Mouse (Mus musculus) right cerebral cortex, postnatal 36 days (tissue): ENCODE data around the gene Nxf1.
"Not testable (repeated sequence)": the region's sequence is repeated elsewhere in the genome, so short reads cannot be mapped to it uniquely, and the experiment has no call there.

Source experiments
- DNase-seq, 2 experiments: peaks; one replicate each; pipeline ENCODE4 v3.0.0; 2022; ENCODE audit warnings: low spot score in 2 of 2, mixed read lengths in 1 of 2

Nxf1 gene

DNA sequence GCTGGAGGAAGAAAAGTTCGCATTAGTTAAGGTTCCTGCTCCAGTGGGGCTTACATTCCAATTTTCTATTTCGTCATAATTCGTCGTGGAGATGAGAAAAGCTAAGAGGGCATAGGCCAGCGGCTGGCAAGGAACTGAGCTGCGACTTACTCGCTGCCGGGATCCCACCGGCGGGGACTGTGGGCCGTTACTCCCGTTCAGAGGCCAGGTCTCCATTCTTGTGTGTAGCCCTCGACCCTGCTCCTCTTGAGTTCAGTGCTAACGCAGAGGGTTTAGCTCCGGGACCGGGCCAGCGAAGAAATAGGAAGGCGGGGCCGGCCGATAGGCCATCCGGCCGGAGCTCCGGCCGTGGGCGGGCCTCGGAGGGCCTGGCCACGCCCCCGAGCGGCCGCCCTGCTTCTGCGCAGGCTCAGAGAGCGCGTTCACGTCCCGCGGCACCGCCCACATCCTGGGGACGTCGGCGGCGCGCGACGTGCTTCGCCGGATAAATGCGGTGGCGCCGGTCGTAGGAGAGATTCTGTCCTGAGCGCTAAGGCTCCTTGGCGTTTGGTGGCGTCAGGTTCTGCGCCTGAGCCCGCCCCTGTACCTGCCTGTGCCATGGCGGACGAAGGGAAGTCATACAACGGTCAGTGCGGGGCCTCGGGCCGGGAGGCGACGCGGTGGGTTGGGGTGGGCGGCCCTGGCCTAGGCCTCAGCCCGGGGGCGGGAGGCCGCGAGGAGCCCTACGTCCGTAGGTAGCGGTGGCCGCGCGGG, at the start of gene Nxf1:
Nxf1 (plus strand) TSS at position 439 of the 753 bp plus-strand sequence.
- DNase-seq, result peak; percentile 90

DNA sequence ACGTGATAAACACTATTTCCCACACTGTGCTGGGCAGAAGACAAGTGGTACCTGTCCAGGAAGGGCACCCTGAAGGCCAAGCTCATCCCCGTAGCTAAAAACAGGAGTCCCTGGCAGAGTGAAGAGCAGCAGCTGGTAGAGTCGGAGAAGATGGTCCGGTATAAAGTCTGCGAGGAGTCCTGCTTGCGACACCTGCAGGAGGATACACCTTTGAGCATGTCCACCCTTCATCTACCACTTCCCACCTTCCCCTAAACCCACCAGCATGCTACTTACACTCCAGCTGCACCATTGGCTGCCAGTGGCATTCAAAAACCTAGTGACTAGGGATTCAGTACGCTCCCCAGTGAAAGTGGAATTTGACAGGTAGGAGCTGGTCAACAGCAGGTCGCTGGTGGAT, 47.9 kb upstream of the Nxf1 start:
- DNase-seq, result no peak

DNA sequence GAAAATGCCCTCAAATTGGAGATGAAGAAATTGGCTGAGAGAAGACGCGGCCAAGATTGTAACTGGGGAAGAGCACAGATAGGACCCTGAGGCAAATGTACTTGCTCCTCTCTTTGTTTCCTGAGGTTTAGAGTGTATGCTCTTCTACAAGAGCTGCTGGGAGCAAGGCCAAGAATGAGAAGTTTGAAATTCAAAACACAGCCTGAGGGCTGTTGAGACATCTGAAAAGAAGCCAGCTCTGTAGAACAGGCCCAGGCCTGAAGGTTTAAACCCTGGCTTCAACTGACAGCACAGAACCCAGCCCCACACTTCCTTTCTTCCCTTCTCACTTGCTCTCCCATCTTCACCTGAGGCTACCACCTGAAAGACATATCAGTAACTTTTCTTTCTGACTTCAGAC, 46.8 kb upstream of the Nxf1 start:
- DNase-seq, result no peak

DNA sequence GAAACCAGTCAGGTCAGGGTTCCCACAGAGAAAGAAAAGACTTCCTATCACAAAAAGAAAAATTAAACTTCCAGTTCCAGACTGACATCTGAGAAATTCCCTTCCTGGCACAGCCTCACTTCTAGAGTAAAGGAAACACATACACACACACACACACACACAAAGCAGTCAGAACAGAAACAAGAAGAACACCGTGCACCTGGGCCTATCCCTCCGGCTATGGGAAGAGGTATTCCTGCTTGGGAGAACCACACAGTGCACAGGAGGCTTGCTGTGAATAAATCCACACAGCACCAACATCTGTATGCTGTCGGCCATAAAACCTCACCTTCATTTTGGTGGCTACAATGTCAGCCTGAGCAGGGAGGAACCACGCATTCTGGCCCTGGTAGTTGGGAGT, 45.4 kb upstream of the Nxf1 start:
- no peak for DNase-seq

DNA sequence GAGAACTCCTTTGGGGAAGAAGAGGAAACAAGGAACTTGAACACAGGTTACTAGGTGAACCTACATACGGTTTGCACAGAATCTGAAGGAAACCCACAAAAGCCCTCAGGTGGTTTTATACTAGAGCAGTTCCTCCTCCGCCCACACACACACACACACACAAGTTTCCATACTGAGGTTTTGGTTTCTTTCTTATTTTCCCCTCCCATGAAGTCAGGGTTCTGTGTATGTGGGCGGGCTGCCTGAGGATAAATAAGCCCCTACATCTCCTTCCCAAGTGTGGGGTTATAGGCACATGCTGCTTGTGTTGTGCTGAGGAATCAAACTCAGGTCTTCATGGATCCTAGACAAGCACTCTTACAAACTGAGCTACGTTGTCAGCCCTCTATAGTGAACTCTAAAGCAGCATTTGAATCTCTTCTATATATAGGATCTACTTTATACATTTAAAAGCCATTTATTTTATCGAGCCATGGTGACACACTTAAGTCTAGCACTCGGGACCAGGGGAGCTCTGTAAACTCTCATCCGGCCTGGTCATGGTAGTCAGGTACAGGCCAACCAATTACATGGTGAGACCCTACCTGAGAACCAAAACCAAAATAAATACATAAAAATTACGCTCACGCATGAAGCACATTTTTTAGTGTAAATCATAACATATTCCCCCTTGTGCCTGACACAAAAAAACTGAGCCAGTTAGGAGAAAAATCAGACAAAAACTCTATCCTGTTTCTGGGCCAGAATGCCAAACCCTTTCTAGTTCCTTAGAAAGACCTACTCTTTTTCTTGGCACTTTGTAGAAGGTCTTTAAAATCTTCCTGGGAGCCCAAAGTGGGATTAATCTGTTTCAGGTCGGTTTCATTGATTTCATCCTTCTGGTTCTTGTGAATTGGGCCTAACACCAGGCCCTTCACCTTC, 44.7 kb upstream of the Nxf1 start:
- DNase-seq, result no peak

DNA sequence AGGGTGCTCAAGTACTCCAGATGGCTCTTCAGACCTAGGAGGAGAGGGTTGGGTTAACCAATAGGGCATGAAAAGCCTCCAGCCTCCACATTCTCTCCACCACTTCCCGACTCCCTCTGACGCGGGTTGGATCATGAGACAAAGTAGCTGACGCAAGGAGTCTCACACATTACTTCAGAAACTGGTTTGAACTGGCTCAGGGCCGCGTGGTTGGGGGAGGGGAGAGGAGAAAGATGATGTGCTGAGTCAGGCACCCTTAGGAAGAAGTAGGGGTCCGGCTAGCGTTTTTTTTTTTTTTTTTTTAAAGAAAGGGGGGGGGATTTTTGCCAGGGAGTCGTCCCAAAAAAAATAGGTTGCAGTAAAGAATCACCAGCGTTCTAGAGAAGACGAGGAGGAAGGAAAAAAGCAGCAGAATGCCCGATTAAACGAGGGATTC, 44.0 kb upstream of the Nxf1 start:
- peak in 1 of 2 experiments; percentile 66 for DNase-seq

DNA sequence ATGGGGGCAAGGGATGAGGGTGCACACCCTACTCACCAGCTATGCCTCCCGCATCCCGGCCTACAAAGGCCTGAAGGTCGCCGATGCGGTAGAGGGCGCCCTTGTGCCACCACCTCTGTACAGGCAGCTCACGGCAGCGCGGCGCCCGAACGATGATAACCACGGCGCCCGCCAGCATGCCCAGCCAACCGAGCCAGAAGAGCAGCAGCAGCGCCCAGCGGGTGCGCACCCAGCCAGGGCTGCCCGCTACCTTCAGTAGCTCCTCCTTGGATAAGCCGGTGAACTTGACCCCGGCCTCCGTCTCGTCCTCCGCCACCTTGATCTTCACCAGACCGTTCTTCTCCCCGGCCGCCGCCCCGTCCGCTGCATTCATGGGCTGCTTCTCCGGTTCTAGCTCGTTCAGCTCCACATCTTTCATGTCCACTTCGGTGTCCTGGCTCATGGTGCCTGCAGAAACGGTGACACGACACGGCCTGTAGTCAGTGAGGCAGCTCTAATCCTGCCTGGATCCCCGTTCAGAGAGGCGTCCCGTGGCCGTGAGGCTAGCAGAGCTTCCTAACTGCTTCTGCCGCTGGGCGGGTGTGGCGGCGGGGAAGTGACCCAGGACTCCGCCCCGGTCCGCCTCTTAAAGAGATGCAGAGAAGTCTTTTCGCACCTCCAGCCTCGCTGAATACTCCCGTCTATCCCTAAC, 43.4 kb upstream of the Nxf1 start:
- DNase-seq, result peak; percentile 90 to 91

DNA sequence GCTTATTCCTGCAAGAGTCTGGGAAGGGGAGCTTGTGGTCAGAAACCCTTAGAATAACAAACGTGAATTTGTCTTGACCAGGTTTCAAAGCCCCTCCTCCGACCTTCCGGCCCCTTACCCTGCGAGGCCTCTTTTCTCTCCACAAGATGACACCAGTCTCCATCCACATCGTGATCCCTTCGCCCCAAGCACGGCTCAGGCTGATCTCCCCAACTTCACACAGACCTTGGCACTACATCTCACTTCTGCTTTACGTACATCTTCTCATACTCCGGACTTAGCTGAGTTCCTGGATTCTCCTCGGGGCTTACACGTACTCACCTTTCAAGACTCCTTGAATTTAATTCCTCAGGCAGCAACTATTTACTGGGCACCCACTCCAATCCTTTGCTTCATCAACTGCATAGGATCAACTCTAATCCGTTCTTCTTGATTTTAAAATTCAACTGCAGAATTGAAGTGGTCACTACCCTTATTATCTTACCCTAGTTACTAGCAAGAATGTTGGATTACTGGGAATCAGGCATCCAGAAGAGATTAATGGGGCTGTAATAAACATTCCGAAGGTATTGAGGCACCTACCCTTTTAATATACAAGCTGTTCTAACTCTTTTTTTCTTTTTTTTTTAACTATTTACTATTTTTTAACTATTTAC, 42.7 kb upstream of the Nxf1 start:
- DNase-seq, result no peak

DNA sequence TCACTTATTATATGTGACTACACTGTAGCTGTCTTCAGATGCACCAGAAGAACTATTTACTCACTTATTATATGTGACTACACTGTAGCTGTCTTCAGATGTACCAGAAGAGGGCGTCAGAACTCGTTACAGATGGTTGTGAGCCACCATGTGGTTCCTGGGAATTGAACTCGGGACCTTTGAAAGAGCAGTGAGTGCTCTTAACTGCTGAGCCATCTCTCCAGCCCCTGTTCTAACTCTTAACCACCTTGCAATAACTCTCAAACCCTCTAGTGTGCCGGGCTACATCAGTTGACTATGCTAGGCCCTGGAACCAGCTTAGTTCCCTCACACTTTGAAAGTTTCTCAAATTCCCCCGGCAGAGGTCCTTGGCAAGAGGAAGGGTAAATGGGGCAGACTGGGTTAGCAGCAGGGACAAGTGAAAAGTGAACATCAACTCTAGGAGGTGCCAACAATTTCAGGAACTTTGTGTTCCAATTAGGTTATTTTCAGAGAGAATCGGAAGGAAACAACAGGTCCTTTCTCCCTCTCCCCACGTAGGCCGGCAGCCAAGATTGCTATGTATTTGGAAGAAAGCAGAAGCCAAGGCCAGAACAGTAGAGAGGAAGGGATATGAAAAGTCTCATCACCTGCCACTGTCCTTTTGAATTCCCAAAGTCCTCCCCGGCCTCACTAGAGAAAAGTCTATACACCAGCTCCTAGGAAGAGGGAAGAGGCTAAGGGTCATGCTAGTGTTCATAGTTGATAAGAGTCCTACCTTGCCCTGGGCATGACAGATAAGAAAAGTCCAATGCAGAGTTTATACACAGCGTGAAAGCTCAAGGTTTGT, 42.0 kb upstream of the Nxf1 start:
- no peak for DNase-seq

DNA sequence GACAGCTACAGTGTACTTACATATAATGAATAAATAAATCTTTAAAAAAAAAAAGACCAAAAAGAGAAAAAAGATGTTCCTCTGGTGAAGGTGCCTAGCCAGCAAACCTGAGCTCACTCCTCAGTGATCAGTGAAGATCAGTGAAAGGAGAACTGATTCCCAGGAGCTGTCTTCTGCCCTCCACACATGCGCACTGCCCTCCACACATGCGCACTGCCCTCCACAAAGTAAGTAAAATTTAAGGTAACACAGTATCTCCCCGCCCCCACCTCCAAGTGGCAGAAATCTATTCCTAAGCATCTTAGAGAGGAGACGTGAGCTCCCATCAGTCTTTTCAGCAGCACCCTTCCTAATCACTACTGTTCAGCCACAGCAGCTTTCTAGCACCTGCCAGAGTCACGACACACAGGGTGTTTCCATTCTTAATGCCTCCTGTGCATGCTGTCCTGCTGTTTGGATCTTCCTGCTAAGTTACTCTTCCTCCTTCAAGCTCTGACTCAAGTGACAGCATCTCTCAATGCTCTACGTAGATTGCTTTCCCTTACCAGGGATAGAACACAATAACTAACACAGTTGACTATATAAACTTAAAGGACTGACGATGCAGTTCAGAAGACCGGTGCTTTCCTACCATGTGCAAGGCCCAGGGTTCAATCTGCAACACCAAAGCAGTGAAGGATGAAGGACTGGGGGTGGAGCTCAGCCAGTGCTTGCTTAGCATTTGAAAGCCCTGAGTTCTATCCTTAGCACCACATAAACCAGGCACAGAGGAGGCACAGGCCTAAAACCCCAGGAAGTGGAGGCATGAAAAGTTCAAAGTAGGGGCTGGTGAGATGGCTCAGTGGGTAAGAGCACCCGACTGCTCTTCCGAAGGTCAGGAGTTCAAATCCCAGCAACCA, 40.8 kb upstream of the Nxf1 start:
- DNase-seq, result no peak

DNA sequence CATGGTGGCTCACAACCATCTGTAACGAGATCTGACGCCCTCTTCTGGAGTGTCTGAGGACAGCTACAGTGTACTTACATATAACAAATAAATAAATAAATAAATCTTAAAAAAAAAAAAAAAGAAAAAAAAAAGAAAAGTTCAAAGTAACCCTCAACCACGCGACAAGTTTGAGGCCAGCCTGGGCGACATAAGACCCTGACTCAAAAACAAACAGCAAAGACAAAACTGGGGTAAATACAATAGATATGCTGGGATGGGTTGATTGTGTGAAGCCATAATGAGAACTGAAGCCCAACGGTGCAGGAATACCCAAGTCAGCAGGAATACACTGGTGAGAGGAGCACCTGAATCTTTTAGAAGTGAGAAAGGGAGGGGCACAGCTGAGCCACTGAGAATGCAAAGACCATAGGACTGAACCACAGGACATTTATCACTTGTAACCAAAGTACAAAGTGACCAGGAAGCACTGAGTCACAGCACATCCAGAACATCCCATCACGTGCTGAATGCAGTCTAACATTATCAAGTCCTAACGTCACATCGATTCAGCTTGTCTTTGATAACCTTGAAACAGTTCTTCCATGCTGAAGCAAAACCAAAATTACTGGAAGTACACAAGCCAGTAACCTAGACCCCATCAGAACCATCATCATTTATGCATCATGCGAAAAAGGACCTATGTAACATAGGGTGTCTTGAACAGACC, 40.0 kb upstream of the Nxf1 start:
- DNase-seq, result no peak

DNA sequence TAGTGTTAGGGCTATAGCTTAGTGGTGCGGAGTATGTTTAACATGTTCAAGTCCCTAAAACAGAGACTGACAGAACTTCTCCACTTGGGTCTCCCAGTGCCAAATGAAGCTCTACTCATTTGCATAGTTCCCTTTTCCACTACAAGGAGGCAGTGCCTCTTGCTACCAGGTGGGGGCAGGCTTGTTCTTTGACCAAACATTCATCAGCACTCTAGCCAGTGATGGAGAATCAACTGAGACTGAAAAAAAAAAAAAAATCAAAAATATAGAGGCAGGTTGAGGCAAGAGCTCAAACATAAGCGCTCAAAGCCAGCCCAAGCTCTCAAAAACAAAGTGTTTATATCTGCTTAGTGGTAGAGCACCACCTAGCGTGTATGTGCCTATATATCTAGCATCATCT, 38.5 kb upstream of the Nxf1 start:
- DNase-seq, result no peak

DNA sequence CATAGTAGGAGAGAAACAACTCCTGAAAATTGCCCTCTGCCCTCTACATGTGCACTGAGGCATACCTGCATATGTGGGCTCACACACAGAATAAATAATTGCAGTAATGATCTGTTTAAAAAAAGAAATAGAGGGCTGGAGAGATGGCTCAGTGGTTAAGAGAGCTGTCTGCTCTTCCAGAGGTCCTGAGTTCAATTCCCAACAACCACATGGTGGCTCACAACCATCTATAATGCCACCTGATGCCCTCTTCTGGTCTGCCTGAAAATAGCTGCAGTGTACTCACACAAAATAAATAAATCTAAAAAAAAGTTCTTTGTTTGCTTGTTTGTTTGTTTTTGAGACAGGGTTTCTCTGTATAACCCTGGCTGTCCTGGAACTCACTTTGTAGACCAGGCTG, 37.8 kb upstream of the Nxf1 start:
- DNase-seq, result not testable (repeated sequence)

DNA sequence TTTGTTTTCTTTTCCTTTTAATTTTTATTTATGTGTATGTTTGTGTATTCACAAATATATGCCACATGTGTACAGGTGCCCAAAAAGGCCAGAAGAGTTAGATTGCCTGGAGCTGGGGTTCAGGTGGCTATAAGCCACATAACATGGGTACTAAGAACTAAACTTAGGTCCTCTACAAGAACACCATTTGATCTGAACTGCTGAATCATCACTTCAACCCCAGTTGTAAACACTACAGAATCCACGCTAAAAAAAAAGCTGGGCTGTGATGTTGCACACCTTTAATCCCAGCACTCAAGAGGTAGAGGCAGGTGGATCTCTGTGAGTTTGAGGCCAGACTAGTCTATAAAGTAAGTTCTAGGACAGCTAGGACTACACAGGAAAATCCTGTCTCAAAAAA, 35.5 kb upstream of the Nxf1 start:
- no peak for DNase-seq

DNA sequence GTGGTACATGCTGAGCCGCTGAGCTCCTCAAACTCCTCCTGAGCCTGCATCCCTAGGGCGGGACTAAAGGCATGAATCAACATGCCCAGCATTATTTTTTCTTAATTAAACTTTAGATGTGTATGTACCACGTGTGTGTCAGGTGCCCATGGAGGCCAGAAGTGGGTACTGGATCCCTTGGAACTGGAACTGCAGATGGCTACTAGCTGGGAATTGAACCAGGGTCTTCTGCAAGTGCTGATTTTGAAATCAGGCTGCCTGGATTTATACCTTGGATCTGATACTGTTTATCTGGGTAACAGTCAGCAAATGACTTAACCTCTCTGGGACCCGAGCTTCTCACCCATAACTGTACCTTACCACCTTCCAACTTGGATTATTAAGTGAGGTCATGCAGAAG, 34.9 kb upstream of the Nxf1 start:
- DNase-seq, result no peak

DNA sequence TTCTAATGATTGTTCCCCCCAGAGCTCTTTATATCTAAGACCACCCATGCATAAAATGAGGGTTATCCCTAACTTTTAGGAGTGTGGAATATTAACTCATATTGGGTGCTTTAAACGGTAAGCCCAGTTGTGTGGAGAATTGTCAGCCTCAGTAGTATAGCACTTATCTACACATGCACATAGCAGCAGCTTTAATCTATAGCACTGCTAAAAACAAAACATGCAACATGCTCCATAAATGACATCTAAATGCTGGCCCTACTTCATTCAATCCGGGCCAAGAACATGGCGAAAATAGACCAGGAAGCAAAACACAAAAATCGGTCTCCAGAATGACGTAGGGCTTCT, 34.3 kb upstream of the Nxf1 start:
- DNase-seq, result no peak

DNA sequence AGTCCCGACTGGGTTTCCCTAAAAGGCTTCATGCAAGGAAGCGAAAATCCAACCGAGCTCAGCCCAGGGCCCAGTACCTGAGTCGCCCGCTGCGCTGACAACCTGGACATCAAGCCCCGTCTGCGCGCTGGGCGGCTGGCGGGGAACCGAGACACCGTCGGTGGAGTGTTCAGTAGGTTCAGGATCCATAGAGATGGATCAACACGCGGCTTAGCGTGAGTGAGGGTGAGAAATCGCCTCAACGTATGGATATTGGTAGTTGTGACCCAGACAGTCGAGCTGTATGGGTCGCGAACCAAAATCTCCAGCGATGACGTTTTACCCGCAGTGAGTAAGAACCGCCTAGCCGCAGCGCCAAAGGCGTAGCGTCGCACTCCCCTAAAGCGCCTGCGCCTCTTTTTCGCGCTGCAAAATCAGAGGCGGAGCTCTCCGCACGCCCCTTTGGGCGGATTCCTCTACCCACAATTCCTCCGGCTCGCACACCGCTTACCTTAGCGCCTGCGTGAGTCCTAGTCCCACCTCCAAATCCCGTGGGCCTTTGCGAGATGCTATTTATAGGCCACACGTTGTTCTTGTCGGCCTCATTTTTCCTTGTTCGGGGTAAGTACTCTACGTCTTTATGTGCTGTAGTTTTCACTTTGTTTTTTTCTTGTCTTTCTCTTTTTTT, 33.8 kb upstream of the Nxf1 start, which contains the start of gene Slc3a2:
Slc3a2 (minus strand) TSS at position 463 of the 667 bp plus-strand sequence.
- DNase-seq, result peak; percentile 97 to 98

DNA sequence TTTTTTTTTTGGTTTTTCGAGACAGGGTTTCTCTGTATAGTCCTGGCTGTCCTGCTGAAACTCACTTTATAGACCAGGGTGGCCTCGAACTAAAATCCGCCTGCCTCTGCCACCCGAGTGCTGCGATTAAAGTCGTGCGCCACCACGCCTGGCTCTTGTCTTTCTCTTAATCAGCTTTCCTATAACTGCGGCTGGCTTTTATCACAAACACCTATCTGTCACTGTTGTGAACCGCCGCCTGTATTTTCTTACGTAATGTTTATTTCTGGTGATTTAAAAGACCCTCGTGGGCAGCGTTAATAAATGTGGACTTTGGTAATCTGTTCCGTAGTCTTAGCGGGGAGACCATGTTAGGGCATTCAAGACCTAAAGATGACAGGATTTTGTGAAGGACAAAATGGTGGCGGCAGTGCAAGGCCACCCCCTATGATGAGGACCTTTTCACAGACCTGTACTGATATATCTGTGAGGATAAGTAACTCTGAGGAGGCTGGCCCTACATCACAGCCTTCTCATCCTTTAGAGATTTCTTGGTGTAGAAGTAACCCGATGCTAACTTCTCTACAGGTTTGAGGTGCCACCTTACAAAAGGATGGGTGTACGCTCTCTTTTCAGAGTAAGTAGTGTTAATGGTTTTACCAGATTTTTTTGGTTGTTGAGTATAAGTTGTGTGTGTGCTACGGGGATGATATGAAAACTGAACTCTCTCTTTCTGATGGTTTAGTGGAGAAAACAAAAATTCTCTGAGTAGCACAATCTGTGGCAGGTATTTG, 33.1 kb upstream of the Nxf1 start:
- no peak for DNase-seq
